Mouse (Mus musculus): Measurements from ENCODE around the gene Stub1. TPM values are rescaled to one million over a fixed set of nuclear protein-coding genes. Genes with fewer than 3 reads are reported as not detected.

Stub1 gene
- polyA plus RNA-seq, 1 experiment from 2014 or later = 393 TPM

GRCm38 (mm10) chr17:25869498-25869897, 36.3 kb upstream of the Stub1 start:
- Histone ChIP-seq H3K4me1 (ENCODE audit: insufficient read depth, low read length) (peaks cover 23% of the 10 kb centered on the region), H3K27ac (ENCODE audit: low read length) (no peak overlapping the region), H3K27me3 (ENCODE audit: insufficient read depth, low read length) (no peaks in the 10 kb centered on the region), H3K4me3 (ENCODE audit: low read length) (no peak overlapping the region), H3K9me3 (ENCODE audit: low read length) (no peaks in the 10 kb centered on the region), H3K36me3 (ENCODE audit: insufficient read depth, low read length) (0 out of 2 replicates have a peak, but pooled peaks cover 6% of the 10 kb centered on the region), H3K9ac (replicated peaks; ENCODE audit: low read length) (no peak overlapping the region), H3K4me2 (replicated peaks; ENCODE audit: low read depth, low read length) (no peak overlapping the region)
- WGBS = 94% methylated on average over 8 of the region's 8 CpGs
- ATAC-seq (ENCODE audit: low FRiP score, low TSS enrichment) = no peak

- peak within 1 kb of the TSS; percentile 88 for H3K27ac ChIP-seq (ENCODE audit: low read length)
- WGBS = under 1% methylated on average over 24 of the region's 24 CpGs
- peak within 1 kb of the TSS; percentile 96 for H3K4me3 ChIP-seq (ENCODE audit: low read length)
- H3K27me3 ChIP-seq (ENCODE audit: insufficient read depth, low read length) = no peaks in the 10 kb centered on the region
- no peaks in the 10 kb centered on the region for H3K9me3 ChIP-seq (ENCODE audit: low read length)
- peak within 1 kb of the TSS; percentile 94 for H3K4me2 ChIP-seq (replicated peaks; ENCODE audit: low read depth, low read length)
- H3K36me3 ChIP-seq (ENCODE audit: insufficient read depth, low read length) = peaks cover 10% of the 10 kb centered on the region
- peak within 1 kb of the TSS; percentile 85 for H3K9ac ChIP-seq (replicated peaks; ENCODE audit: low read length)
- H3K4me1 ChIP-seq (ENCODE audit: insufficient read depth, low read length) = peaks cover 15% of the 10 kb centered on the region
- ATAC-seq (ENCODE audit: low FRiP score, low TSS enrichment) = peak; percentile 91
Observed at GRCm38 (mm10) chr17:25868601-25869191, 35.5 kb upstream of the Stub1 start, which contains the start of gene Mcrip2. Gene Mcrip2 (minus strand): TSS chr17:25868764.

- ATAC-seq (ENCODE audit: low FRiP score, low TSS enrichment) = peak; percentile 58
- peak overlapping the region; percentile 88 for H3K27ac ChIP-seq (ENCODE audit: low read length)
- no peaks in the 10 kb centered on the region for H3K9me3 ChIP-seq (ENCODE audit: low read length)
- under 1% methylated on average over 41 of the region's 42 CpGs for WGBS
- H3K4me1 ChIP-seq (ENCODE audit: insufficient read depth, low read length) = peaks cover 15% of the 10 kb centered on the region
- peaks cover 14% of the 10 kb centered on the region for H3K36me3 ChIP-seq (ENCODE audit: insufficient read depth, low read length)
- H3K4me2 ChIP-seq (replicated peaks; ENCODE audit: low read depth, low read length) = peak overlapping the region; percentile 94
- peak overlapping the region; percentile 96 for H3K4me3 ChIP-seq (ENCODE audit: low read length)
- H3K9ac ChIP-seq (replicated peaks; ENCODE audit: low read length) = peak overlapping the region; percentile 85
- H3K27me3 ChIP-seq (ENCODE audit: insufficient read depth, low read length) = no peaks in the 10 kb centered on the region
Observed at GRCm38 (mm10) chr17:25867836-25868600, 34.8 kb upstream of the Stub1 start.

- Histone ChIP-seq H3K4me2 (replicated peaks; ENCODE audit: low read depth, low read length) (peak overlapping the region; percentile 94), H3K9me3 (ENCODE audit: low read length) (no peaks in the 10 kb centered on the region), H3K27me3 (ENCODE audit: insufficient read depth, low read length) (no peaks in the 10 kb centered on the region), H3K36me3 (ENCODE audit: insufficient read depth, low read length) (peaks cover 14% of the 10 kb centered on the region), H3K27ac (ENCODE audit: low read length) (peak overlapping the region; percentile 88), H3K4me1 (ENCODE audit: insufficient read depth, low read length) (peaks cover 15% of the 10 kb centered on the region), H3K9ac (replicated peaks; ENCODE audit: low read length) (peak overlapping the region; percentile 85), H3K4me3 (ENCODE audit: low read length) (peak overlapping the region; percentile 96)
- ATAC-seq (ENCODE audit: low FRiP score, low TSS enrichment) = 0 out of 2 replicates have a peak, but pooled peaks have one; percentile 2
- 7% methylated on average over 7 of the region's 7 CpGs for WGBS
Observed at GRCm38 (mm10) chr17:25867509-25867835, 34.3 kb upstream of the Stub1 start.

- H3K4me3 ChIP-seq (ENCODE audit: low read length) = no peak overlapping the region
- 95% methylated on average over 3 of the region's 3 CpGs for WGBS
- no peaks in the 10 kb centered on the region for H3K9me3 ChIP-seq (ENCODE audit: low read length)
- H3K4me2 ChIP-seq (replicated peaks; ENCODE audit: low read depth, low read length) = no peak overlapping the region
- H3K27me3 ChIP-seq (ENCODE audit: insufficient read depth, low read length) = no peaks in the 10 kb centered on the region
- peaks cover 23% of the 10 kb centered on the region for H3K4me1 ChIP-seq (ENCODE audit: insufficient read depth, low read length)
- peaks cover 14% of the 10 kb centered on the region for H3K36me3 ChIP-seq (ENCODE audit: insufficient read depth, low read length)
- 0 out of 2 replicates have a peak overlapping the region, but pooled peaks have one; percentile 26 for H3K9ac ChIP-seq (replicated peaks; ENCODE audit: low read length)
- no peak for ATAC-seq (ENCODE audit: low FRiP score, low TSS enrichment)
- H3K27ac ChIP-seq (ENCODE audit: low read length) = no peak overlapping the region
Observed at GRCm38 (mm10) chr17:25866172-25866571, 33.0 kb upstream of the Stub1 start.

GRCm38 (mm10) chr17:25865288-25865687, 32.1 kb upstream of the Stub1 start:
- H3K4me2 ChIP-seq (replicated peaks; ENCODE audit: low read depth, low read length) = no peak overlapping the region
- ATAC-seq (ENCODE audit: low FRiP score, low TSS enrichment) = no peak

GRCm38 (mm10) chr17:25864311-25864710, 31.1 kb upstream of the Stub1 start:
- WGBS = 87% methylated on average over 14 of the region's 14 CpGs
- no peak overlapping the region for H3K27ac ChIP-seq (ENCODE audit: low read length)
- no peaks in the 10 kb centered on the region for H3K9me3 ChIP-seq (ENCODE audit: low read length)
- H3K4me3 ChIP-seq (ENCODE audit: low read length) = no peak overlapping the region
- no peak overlapping the region for H3K9ac ChIP-seq (replicated peaks; ENCODE audit: low read length)
- H3K4me1 ChIP-seq (ENCODE audit: insufficient read depth, low read length) = peaks cover 31% of the 10 kb centered on the region
- peaks cover 14% of the 10 kb centered on the region for H3K36me3 ChIP-seq (ENCODE audit: insufficient read depth, low read length)
- no peak overlapping the region for H3K4me2 ChIP-seq (replicated peaks; ENCODE audit: low read depth, low read length)
- H3K27me3 ChIP-seq (ENCODE audit: insufficient read depth, low read length) = no peaks in the 10 kb centered on the region
- ATAC-seq (ENCODE audit: low FRiP score, low TSS enrichment) = no peak

More at GRCm38 (mm10) chr17:25865288-25865687, 32.1 kb upstream of the Stub1 start:
- no peak overlapping the region for H3K9ac ChIP-seq (replicated peaks; ENCODE audit: low read length)
- H3K27ac ChIP-seq (ENCODE audit: low read length) = no peak overlapping the region
- WGBS = 85% methylated on average over 11 of the region's 11 CpGs
- H3K4me3 ChIP-seq (ENCODE audit: low read length) = no peak overlapping the region
- H3K9me3 ChIP-seq (ENCODE audit: low read length) = no peaks in the 10 kb centered on the region
- no peaks in the 10 kb centered on the region for H3K27me3 ChIP-seq (ENCODE audit: insufficient read depth, low read length)
- H3K36me3 ChIP-seq (ENCODE audit: insufficient read depth, low read length) = peaks cover 14% of the 10 kb centered on the region
- H3K4me1 ChIP-seq (ENCODE audit: insufficient read depth, low read length) = peaks cover 29% of the 10 kb centered on the region

GRCm38 (mm10) chr17:25863681-25864080, 30.5 kb upstream of the Stub1 start:
- Histone ChIP-seq H3K4me1 (ENCODE audit: insufficient read depth, low read length) (peaks cover 27% of the 10 kb centered on the region), H3K36me3 (ENCODE audit: insufficient read depth, low read length) (peaks cover 14% of the 10 kb centered on the region), H3K4me2 (replicated peaks; ENCODE audit: low read depth, low read length) (no peak overlapping the region), H3K27ac (ENCODE audit: low read length) (no peak overlapping the region), H3K27me3 (ENCODE audit: insufficient read depth, low read length) (no peaks in the 10 kb centered on the region), H3K4me3 (ENCODE audit: low read length) (no peak overlapping the region), H3K9me3 (ENCODE audit: low read length) (no peaks in the 10 kb centered on the region), H3K9ac (replicated peaks; ENCODE audit: low read length) (no peak overlapping the region)
- no peak for ATAC-seq (ENCODE audit: low FRiP score, low TSS enrichment)
- WGBS = 89% methylated on average over 6 of the region's 6 CpGs

- Histone ChIP-seq H3K36me3 (ENCODE audit: insufficient read depth, low read length) (peaks cover 14% of the 10 kb centered on the region), H3K4me1 (ENCODE audit: insufficient read depth, low read length) (peaks cover 17% of the 10 kb centered on the region), H3K9ac (replicated peaks; ENCODE audit: low read length) (peak overlapping the region; percentile 93), H3K27ac (ENCODE audit: low read length) (peak overlapping the region; percentile 89), H3K4me3 (ENCODE audit: low read length) (peak overlapping the region; percentile 65), H3K27me3 (ENCODE audit: insufficient read depth, low read length) (no peaks in the 10 kb centered on the region), H3K4me2 (replicated peaks; ENCODE audit: low read depth, low read length) (peak overlapping the region; percentile 95), H3K9me3 (ENCODE audit: low read length) (no peaks in the 10 kb centered on the region)
- ATAC-seq (ENCODE audit: low FRiP score, low TSS enrichment) = peak; percentile 29
- 13% methylated on average over 6 of the region's 6 CpGs for WGBS
Observed at GRCm38 (mm10) chr17:25861704-25862612, 28.8 kb upstream of the Stub1 start.
